Mouse (Mus musculus) cerebellum, adult 11 months (tissue): Measurements from ENCODE around the gene Gm2431.
A peak's percentile ranks its signal among the peaks of the same experiment; 100 is the strongest.
"Not testable (repeated sequence)": the region's sequence is repeated elsewhere in the genome, so short reads cannot be mapped to it uniquely, and the experiment has no call there.

Experiments used
- DNase-seq: peaks from one replicate; pipeline ENCODE4 v3.0.0; 2022

The Gm2431 gene

DNA sequence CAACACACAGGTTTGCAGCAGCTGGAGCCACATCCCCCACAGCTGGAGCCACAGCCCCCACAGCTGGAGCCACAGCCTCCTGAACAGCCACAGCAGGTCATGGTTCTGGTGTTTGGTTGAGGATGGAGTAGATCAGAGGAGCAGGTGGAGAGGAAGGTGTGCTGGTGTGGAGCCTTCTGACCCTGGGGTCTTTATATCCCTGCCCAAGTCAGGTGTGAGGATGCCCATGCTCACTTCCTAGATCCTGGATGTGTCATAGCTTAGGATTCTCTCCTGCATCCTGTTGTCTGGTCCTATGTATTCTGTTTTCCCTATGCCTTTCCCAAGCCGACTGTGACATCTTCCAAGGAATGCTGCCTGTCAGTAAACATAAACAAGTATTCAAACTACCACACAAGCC is at the start of gene Gm2431:
TSS of gene Gm2431 (minus strand) at position 101 of the 400 bp plus-strand sequence.
- DNase-seq: not testable (repeated sequence)

- DNase-seq: not testable (repeated sequence)
These were observed 45.8 kb upstream of the Gm2431 start for GRCm38 (mm10) chr7:142303929-142304328.

DNA sequence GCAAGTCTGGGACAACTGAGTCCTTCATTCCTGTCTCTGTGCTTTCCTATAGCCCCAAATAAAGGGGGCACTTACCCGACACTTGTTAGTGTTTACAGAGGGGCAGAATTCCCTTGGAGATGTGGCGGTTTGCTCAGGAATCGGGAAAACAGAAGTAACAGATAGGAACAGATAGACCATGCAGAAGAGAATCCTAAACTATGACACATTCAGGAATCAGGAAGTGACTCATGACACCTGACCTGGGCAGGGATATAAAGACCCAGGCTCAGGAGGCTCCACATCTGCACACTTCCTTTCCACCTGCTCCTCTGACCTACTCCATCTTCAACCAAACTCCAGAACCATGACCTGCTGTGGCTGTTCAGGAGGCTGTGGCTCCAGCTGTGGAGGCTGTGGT is 45.1 kb upstream of the Gm2431 start, which contains the start of gene Krtap5-4:
TSS of gene Krtap5-4 (plus strand) at position 301 of the 400 bp plus-strand sequence.
- DNase-seq: no peak

DNA sequence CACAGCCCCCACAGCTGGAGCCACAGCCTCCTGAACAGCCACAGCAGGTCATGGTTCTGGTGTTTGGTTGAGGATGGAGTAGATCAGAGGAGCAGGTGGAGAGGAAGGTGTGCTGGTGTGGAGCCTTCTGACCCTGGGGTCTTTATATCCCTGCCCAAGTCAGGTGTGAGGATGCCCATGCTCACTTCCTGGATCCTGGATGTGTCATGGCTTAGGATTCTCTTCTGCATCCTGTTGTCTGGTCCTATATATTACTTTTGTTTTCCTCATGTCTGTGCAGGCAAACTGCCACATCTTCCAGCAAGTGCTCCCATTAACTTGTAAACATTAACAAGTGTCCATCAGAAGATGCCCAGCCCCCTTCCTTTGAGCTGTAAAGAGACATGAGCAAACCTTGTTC is 38.9 kb upstream of the Gm2431 start, which contains the start of gene Krtap5-1:
TSS of gene Krtap5-1 (minus strand) at position 101 of the 400 bp plus-strand sequence.
- not testable (repeated sequence) for DNase-seq

GRCm38 (mm10) chr7:142296108-142296507 is 38.0 kb upstream of the Gm2431 start:
- DNase-seq: not testable (repeated sequence)

GRCm38 (mm10) chr7:142295418-142295817 is 37.3 kb upstream of the Gm2431 start:
- DNase-seq: no peak

DNA sequence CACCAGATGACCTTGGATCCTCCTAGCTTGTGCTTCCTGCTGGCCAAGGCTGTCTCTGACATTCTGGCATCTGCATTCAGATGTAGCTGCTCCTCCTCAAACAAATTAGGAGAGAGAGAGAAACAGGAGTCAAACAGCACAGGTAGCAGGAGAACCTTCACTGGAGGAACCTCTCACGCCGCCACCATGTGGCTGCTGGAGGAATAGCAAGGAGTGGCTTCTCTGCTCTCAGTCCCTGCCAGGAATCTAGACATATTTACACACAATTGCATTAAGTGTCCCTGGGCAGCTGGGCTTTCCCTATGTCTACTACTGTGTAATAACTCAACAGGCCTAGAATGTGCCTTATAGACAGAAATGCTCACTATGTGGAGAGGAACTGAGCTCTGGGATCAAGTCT is 35.7 kb upstream of the Gm2431 start:
- not testable (repeated sequence) for DNase-seq

DNA sequence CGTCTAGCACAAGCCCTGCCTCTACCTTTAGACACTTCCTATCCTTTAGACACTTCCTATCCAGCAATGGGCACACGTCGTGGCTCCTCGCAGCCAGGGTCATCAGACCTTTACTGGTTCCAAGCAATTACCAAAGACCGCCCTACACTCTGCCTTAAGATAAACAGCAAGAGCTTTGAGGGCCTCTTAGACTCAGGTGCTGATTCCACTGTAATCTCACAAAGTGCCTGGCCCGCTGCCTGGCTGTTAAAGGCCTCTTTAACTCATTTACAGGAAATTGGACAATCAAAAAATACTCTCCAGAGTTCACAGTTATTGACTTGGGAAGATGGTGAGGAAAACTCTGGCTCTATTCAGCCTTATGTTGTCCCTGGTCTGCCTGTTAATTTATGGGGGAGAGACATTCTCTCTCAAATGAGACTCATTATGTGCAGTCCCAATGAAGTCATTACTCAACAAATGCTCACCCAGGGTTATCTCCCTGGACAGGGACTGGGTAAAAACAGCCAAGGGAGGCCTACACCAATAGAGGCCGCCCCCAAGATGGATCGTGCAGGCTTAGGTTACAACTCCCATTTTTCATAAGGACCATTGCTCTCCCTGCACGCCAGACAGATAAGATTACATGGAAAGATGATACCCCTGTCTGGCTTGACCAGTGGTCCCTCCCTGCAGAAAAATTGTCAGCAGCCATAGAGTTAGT is 27.9 kb upstream of the Gm2431 start:
- DNase-seq: not testable (repeated sequence)

GRCm38 (mm10) chr7:142285130-142285835 is 27.1 kb upstream of the Gm2431 start:
- DNase-seq: peak; percentile 34

- DNase-seq: peak; percentile 89
These were observed 26.5 kb upstream of the Gm2431 start for GRCm38 (mm10) chr7:142284615-142285080.

- peak; percentile 38 for DNase-seq
These were observed 26.0 kb upstream of the Gm2431 start for GRCm38 (mm10) chr7:142284023-142284591.

- not testable (repeated sequence) for DNase-seq
These were observed 24.7 kb upstream of the Gm2431 start for GRCm38 (mm10) chr7:142282847-142283246.

GRCm38 (mm10) chr7:142279291-142279690 is 21.1 kb upstream of the Gm2431 start:
- not testable (repeated sequence) for DNase-seq

DNA sequence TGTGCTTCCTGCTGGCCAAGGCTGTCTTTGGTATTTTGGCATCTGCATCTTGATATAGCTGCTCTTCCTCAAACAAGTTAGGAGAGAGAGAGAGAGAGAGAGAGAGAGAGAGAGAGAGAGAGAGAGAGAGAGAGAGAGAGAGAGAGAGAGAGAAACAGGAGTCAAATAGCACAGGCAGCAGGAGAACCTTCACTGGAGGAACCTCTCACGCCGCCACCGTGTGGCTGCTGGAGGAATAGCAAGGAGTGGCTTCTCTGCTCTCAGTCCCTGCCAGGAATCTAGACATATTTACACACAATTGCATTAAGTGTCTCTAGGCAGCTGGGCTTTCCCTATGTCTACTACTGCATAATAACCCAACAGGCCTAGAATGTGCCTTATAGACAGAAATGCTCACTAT is 20.0 kb upstream of the Gm2431 start:
- peak; percentile 56 for DNase-seq

DNA sequence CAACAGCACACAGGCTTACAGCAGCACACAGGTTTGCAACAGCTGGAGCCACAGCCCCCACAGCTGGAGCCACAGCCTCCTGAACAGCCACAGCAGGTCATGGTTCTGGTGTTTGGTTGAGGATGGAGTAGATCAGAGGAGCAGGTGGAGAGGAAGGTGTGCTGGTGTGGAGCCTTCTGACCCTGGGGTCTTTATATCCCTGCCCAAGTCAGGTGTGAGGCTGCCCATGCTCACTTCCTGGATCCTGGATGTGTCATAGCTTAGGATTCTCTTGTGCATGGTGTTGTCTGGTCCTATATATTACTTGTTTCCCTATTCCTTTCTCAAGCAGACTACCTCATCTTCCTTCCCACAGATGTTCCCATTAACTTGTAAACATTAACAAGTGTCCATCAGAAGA is 16.1 kb upstream of the Gm2431 start, which contains the start of gene Gm4559:
TSS of gene Gm4559 (minus strand) at position 101 of the 400 bp plus-strand sequence.
- DNase-seq: not testable (repeated sequence)

DNA sequence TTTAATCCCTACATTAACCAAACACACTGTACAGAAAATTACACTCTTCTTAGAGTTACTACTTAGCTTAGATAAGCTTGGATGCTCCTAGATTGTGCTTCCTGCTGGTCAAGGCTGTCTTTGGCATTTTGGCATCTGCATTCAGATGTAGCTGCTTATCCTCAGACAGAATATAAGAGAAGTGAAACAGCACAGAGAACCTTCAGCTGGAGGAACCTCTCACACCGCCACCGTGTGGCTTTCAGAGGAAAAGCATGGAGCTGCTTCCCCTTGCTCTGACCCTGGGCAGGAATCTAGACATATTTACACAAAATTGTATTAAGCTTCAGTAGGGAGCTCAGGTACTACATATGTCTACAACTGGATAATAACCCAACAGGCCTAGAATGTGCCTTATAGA is 2.6 kb downstream of the Gm2431 start:
- no peak for DNase-seq

DNA sequence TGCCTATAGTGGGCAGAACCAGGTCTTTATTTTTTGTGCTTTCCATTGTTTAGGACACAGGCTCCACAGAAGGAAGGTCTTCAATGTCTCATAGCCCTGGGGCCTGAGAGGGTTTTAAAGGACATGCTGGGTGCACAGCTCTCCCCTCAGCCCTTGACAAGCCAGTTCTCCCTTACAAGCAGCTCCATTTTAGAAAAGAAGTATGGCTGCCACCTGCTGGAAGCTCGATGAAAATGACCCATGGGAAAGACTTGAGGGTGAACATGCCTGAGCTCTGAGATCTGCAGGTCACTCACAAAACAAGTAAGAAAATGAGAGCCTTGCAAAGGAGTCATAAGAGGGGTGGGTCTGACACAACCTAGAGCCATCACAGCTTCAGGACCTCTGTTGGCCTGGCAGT is 8.3 kb downstream of the Gm2431 start:
- DNase-seq: peak; percentile 4

DNA sequence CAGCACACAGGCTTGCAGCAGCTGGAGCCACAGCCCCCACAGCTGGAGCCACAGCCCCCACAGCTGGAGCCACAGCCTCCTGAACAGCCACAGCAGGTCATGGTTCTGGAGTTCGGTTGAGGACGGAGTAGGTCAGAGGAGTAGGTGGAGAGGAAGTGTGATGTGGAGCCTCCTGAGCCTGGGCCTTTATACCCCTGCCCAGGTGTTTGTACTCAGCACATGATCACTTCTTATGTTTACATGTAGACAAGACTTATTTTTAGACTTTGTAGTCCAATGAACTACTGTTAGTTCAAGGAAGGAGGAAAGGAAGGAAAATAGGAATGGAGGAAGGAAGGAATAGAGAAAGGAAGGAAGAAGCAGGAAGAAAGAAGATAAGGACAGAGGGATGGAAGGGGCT is 17.2 kb downstream of the Gm2431 start, which contains the start of gene Gm40460:
TSS of gene Gm40460 (minus strand) at position 101 of the 400 bp plus-strand sequence.
- no peak for DNase-seq

GRCm38 (mm10) chr7:142231540-142231939 is 26.6 kb downstream of the Gm2431 start:
- no peak for DNase-seq

DNA sequence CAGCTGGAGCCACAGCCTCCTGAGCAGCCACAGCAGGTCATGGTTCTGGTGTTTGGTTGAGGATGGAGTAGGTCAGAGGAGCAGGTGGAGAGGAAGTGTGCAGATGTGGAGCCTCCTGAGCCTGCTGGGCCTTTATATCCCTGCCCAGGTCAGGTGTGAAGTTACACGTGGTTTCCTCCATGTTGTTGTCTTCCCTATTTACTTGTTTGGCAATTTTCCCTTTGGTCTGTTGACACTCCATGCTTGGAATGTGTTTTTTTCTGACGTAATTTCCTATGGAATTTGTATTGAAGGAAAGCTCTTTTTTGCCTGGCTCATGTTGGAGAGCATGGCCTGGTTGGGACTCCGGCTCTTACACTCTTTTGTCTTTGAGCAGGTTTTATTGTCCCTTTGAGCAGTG is 28.3 kb downstream of the Gm2431 start, which contains the start of gene Krtap5-5:
TSS of gene Krtap5-5 (minus strand) at position 101 of the 400 bp plus-strand sequence.
- DNase-seq: not testable (repeated sequence)

GRCm38 (mm10) chr7:142224518-142224917 is 33.6 kb downstream of the Gm2431 start:
- no peak for DNase-seq

GRCm38 (mm10) chr7:142212136-142212535 is 46.0 kb downstream of the Gm2431 start:
- not testable (repeated sequence) for DNase-seq

DNA sequence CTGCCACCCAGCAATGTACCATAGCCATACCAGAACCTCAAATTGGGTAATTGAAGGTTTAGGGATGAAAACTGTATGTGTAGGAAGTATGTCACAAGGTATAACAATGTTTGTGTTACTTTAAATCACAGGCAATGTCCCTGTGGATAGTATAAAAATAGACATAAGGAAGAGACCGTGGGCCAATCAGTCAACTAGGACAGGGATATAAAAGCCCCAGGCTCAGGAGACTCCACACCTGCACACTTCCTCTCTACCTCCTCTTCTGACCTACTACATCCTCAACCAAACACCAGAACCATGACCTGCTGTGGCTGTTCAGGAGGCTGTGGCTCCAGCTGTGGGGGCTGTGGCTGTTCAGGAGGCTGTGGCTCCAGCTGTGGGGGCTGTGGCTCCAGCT is 46.6 kb downstream of the Gm2431 start, which contains the start of gene Gm7579:
TSS of gene Gm7579 (plus strand) at position 301 of the 400 bp plus-strand sequence.
- no peak for DNase-seq
